Mouse (Mus musculus): ENCODE data around the gene Otop3.

GRCm38 (mm10) chr11:115292631-115293375, 41.7 kb upstream of the Otop3 start:
- TF ChIP-seq CTCF (IDR thresholded peaks at IDR 0.05; ENCODE audit: low read depth, low read length): no peak
- peak; percentile 36; the same call in 1 of the 2 replicates for TF ChIP-seq EP300 (IDR thresholded peaks at IDR 0.05; ENCODE audit: insufficient read depth, low read depth, low read length)
- no peak for TF ChIP-seq POLR2A (IDR thresholded peaks at IDR 0.05; ENCODE audit: insufficient read depth, low read length)

Measured in ES-Bruce4 (cell line).